17 mouse cellular contexts compared by ENCODE assay signal in the genomic region with DNA sequence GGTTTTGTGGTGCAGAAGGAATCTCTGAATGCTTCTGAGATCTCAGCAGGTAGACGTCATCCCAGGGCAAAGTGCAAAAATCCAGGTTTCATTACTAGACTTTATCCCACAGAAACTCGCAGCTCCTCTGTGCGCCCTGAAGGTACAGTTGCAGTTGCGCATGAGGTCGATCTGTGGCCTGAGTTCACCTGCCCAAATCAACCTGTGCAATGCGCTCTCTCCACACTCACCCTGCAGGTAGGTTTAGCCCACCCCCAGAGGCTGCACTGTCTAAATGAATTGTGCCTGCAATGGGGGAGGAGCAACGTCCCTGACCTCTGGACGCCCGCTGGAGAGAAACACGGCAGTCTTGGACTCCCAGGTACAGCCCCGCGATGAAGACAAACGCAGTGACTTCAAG. TPM values are rescaled to one million over a fixed set of nuclear protein-coding genes. Genes with fewer than 3 reads are reported as not detected.
A peak's percentile ranks its signal among the peaks of the same experiment; 100 is the strongest.
DNase-seq lines count a peak whose midpoint lies in the region; ATAC-seq and TF ChIP-seq lines count a peak whose summit lies in the region.
"Had no signal": no experiment of that assay in that cellular context is flagged by ENCODE, and none has a peak within 500 bp of the region (broad histone marks: within the 10 kb centered on the region; RNA-seq: fewer than 3 reads in every experiment).

No protein-coding gene starts in this region.

- no peaks in the 10 kb centered on the region for H3K4me1 ChIP-seq in midbrain, postnatal 0 days (ENCODE audit: insufficient read depth, low read length)
- H3K4me1 ChIP-seq in midbrain, embryonic 15.5 days: no peaks in the 10 kb centered on the region
- H3K4me1 ChIP-seq: embryonic facial prominence, embryonic 15.5 days; forebrain, embryonic 13.5 days; heart, embryonic 12.5 days had no signal

- TF ChIP-seq CTCF in midbrain, postnatal 0 days (IDR thresholded peaks at IDR 0.05): no peak

- H3K27me3 ChIP-seq in midbrain, postnatal 0 days (ENCODE audit: insufficient read depth, low read length): no peaks in the 10 kb centered on the region
- no peaks in the 10 kb centered on the region for H3K27me3 ChIP-seq in midbrain, embryonic 15.5 days (replicated peaks)
- H3K27me3 ChIP-seq: CH12.LX; embryonic facial prominence, embryonic 15.5 days; forebrain, embryonic 13.5 days had no signal

- H3K9ac ChIP-seq in midbrain, postnatal 0 days (replicated peaks; ENCODE audit: low read length, poor library complexity, severe bottlenecking): no peak overlapping the region
- no peak overlapping the region for H3K9ac ChIP-seq in midbrain, embryonic 15.5 days
- H3K9ac ChIP-seq: embryonic facial prominence, embryonic 15.5 days; forebrain, embryonic 13.5 days; heart, embryonic 12.5 days had no signal

- H3K36me3 ChIP-seq in midbrain, postnatal 0 days (ENCODE audit: insufficient read depth, low read length): no peaks in the 10 kb centered on the region
- H3K36me3 ChIP-seq in midbrain, embryonic 15.5 days (replicated peaks): no peaks in the 10 kb centered on the region
- H3K36me3 ChIP-seq: embryonic facial prominence, embryonic 15.5 days; heart, embryonic 12.5 days had no signal

- DNase-seq in midbrain, postnatal 0 days (ENCODE audit: low spot score): no peak
- peak; percentile 61 for DNase-seq in kidney, adult 18-20 months
- DNase-seq in kidney, postnatal 4 days: peak; percentile 22 to 56
- DNase-seq in layer of hippocampus, adult 18-20 months (ENCODE audit: low spot score in 2 of 2): no peak
- DNase-seq in layer of hippocampus, postnatal 36 days: no peak
- DNase-seq in cerebellum, postnatal 4 days (ENCODE audit: low spot score in 2 of 2): no peak
- DNase-seq: cerebellum, postnatal 36 days; layer of hippocampus, adult 9-11 months; right cerebral cortex, postnatal 25 days; thymus, postnatal 25 days had no signal

- no peaks in the 10 kb centered on the region for H3K9me3 ChIP-seq in midbrain, postnatal 0 days (ENCODE audit: low read length)
- no peaks in the 10 kb centered on the region for H3K9me3 ChIP-seq in midbrain, embryonic 15.5 days
- H3K9me3 ChIP-seq: embryonic facial prominence, embryonic 15.5 days; forebrain, embryonic 13.5 days; heart, embryonic 12.5 days had no signal

- WGBS in midbrain, postnatal 0 days: 77% methylated on average over 13 of the region's 13 CpGs
- WGBS in midbrain, embryonic 15.5 days: 82% methylated on average over 13 of the region's 13 CpGs

- no peak overlapping the region for H3K4me3 ChIP-seq in midbrain, postnatal 0 days (ENCODE audit: low read depth, low read length)
- H3K4me3 ChIP-seq in midbrain, embryonic 15.5 days: no peak overlapping the region
- H3K4me3 ChIP-seq: embryonic facial prominence, embryonic 15.5 days; forebrain, embryonic 13.5 days; heart, embryonic 12.5 days had no signal

- H3K27ac ChIP-seq in midbrain, postnatal 0 days (ENCODE audit: low read depth, low read length): no peak overlapping the region
- no peak overlapping the region for H3K27ac ChIP-seq in midbrain, embryonic 15.5 days
- H3K27ac ChIP-seq: embryonic facial prominence, embryonic 15.5 days; forebrain, embryonic 13.5 days; macrophage had no signal

- 0 out of 2 replicates have a peak, but pooled peaks have one; percentile 22 for ATAC-seq in midbrain, postnatal 0 days (ENCODE audit: low FRiP score)
- ATAC-seq in midbrain, embryonic 15.5 days (replicated peaks): no peak
- ATAC-seq: forebrain, embryonic 13.5 days had no signal

- no peak overlapping the region for H3K4me2 ChIP-seq in midbrain, postnatal 0 days (ENCODE audit: low read depth, low read length, poor library complexity, severe bottlenecking)
- no peak overlapping the region for H3K4me2 ChIP-seq in midbrain, embryonic 15.5 days
- H3K4me2 ChIP-seq: embryonic facial prominence, embryonic 15.5 days; forebrain, embryonic 13.5 days; heart, embryonic 12.5 days had no signal

RNA-seq across cellular contexts. Expression of gene Slc2a2, which starts 2.1 kb away (rescaled TPM):
- total RNA-seq in midbrain, postnatal 0 days (2014; rRNA removed): not detected in 2 replicates
- polyA plus RNA-seq in midbrain, postnatal 0 days (2015; fragmentation: Nextera tagmentation; extraction: Ambion mirVana): not detected in 2 replicates
- polyA plus RNA-seq in midbrain, embryonic 15.5 days (2015; fragmentation: Nextera tagmentation; extraction: Ambion mirVana): 0.10 TPM in 1 of 2 replicates, not detected in the other
- not detected for total RNA-seq in layer of hippocampus, adult 18-20 months (2021)
- total RNA-seq in layer of hippocampus, postnatal 36 days (2021): not detected
- total RNA-seq: CH12.LX had no signal
- polyA plus RNA-seq: limb, embryonic 11.5 days; macrophage had no signal

Comparison
In these comparisons a context has a peak if more than half of its experiments do, and no peak if none do; other contexts are left out.
1. DNase-seq: peak in kidney, adult 18-20 months (single experiment) and kidney, postnatal 4 days (2 of 2); none in midbrain, postnatal 0 days (single experiment), layer of hippocampus, adult 18-20 months (0 of 2), layer of hippocampus, postnatal 36 days (0 of 2) and cerebellum, postnatal 4 days (0 of 2).